Mouse (Mus musculus) CH12.LX (cell line): ENCODE results near the gene Trpc1.

Source experiments
- CHD1 ChIP-seq: IDR thresholded peaks from 2 replicates; pipeline ENCODE4 v1.6.1; 2012; ENCODE audit warnings: low read depth, low read length, improper control_type of control experiment, inconsistent platforms
- E2F4 ChIP-seq: IDR thresholded peaks from 2 replicates; pipeline ENCODE4 v1.6.1; 2011; ENCODE audit warnings: low read depth, low read length, improper control_type of control experiment; ENCODE audit not compliant: insufficient replicate concordance
- EP300 ChIP-seq: IDR thresholded peaks from 2 replicates; pipeline ENCODE4 v1.6.1; 2011; ENCODE audit warnings: low read length, improper control_type of control experiment
- POLR2A ChIP-seq: IDR thresholded peaks from 2 replicates; pipeline ENCODE4 v1.6.1; 2011; ENCODE audit warnings: low read depth, mild to moderate bottlenecking, improper control_type of control experiment, low read length

GRCm38 (mm10) chr9:95694526-95694925 is 55.6 kb downstream of the Trpc1 start:
- TF ChIP-seq CHD1 (no peak), E2F4 (no peak), POLR2A (no peak), EP300 (no peak)
